Mouse (Mus musculus) forebrain, embryonic 10.5 days (tissue): ENCODE measurements around the gene Ewsr1. TPM values are rescaled to one million over a fixed set of nuclear protein-coding genes. Genes with fewer than 3 reads are reported as not detected.

Experiments
- DNase-seq: peaks from one replicate; pipeline ENCODE4 v3.0.0-alpha.2; 2017; ENCODE audit warnings: low spot score; ENCODE audit errors: extremely low spot score
- H3K27ac ChIP-seq: fragments of 300-500 bp; sonication (generic); 2 replicates; pipeline ENCODE4 v1.5.1; 2016; ENCODE audit warnings: mild to moderate bottlenecking
- H3K27me3 ChIP-seq: fragments of 300-500 bp; sonication (generic); 2 replicates; pipeline ENCODE4 v1.6.1; 2016; ENCODE audit warnings: mild to moderate bottlenecking; ENCODE audit not compliant: poor library complexity, severe bottlenecking
- H3K36me3 ChIP-seq: fragments of 300-500 bp; sonication (generic); replicated peaks from 2 replicates; pipeline ENCODE4 v1.6.1; 2016; ENCODE audit warnings: mild to moderate bottlenecking, moderate library complexity
- H3K4me1 ChIP-seq: fragments of 300-500 bp; sonication (generic); 2 replicates; pipeline ENCODE4 v1.6.1; 2016
- H3K4me3 ChIP-seq: fragments of 300-500 bp; sonication (generic); 2 replicates; pipeline ENCODE4 v1.5.1; 2016; ENCODE audit warnings: mild to moderate bottlenecking, moderate library complexity
- H3K9me3 ChIP-seq: fragments of 300-500 bp; sonication (generic); 2 replicates; pipeline ENCODE4 v1.6.1; 2016; ENCODE audit warnings: mild to moderate bottlenecking, moderate library complexity
- WGBS: fragments of 180-500 bp; shearing (Covaris S2); methylation state at CpG from one replicate; pipeline ENCODE4 v1.1.7; 2016; 5-methylcytosine and 5-hydroxymethylcytosine counted together
- polyA plus RNA-seq: library from polyadenylated mRNA; unstranded; fragments of >200 nt; fragmentation: Nextera tagmentation; extraction: Ambion mirVana; gene quantifications from 2 replicates; pipeline ENCODE4 v1.2.1, GENCODE M21; 2016

Ewsr1 gene
- polyA plus RNA-seq, 1 experiment from 2014 or later = 896 TPM

- H3K27me3 ChIP-seq = no peaks in the 10 kb centered on the region
- peaks cover 10% of the 10 kb centered on the region; the same call in 1 of the 2 replicates for H3K4me1 ChIP-seq
- DNase-seq = peak; percentile 86
- peak overlapping the region; percentile 40 for H3K27ac ChIP-seq
- H3K9me3 ChIP-seq = no peaks in the 10 kb centered on the region
- no peak overlapping the region for H3K4me3 ChIP-seq
- 29% methylated on average over 13 of the region's 13 CpGs for WGBS
- H3K36me3 ChIP-seq = peaks cover 20% of the 10 kb centered on the region
These were observed 16.0 kb upstream of the Ewsr1 start for GRCm38 (mm10) chr11:5114931-5115581.

- peaks cover 10% of the 10 kb centered on the region; the same call in 1 of the 2 replicates for H3K4me1 ChIP-seq
- peaks cover 23% of the 10 kb centered on the region for H3K36me3 ChIP-seq
- no peaks in the 10 kb centered on the region for H3K9me3 ChIP-seq
- no peak overlapping the region for H3K27ac ChIP-seq
- 87% methylated on average over 7 of the region's 7 CpGs for WGBS
- no peak for DNase-seq
- no peak overlapping the region for H3K4me3 ChIP-seq
- no peaks in the 10 kb centered on the region for H3K27me3 ChIP-seq
These were observed 14.6 kb upstream of the Ewsr1 start for GRCm38 (mm10) chr11:5113645-5114044.

- Histone ChIP-seq H3K9me3 (no peaks in the 10 kb centered on the region), H3K4me3 (no peak overlapping the region), H3K27ac (no peak overlapping the region), H3K4me1 (peaks cover 6% of the 10 kb centered on the region; the same call in 1 of the 2 replicates), H3K27me3 (no peaks in the 10 kb centered on the region), H3K36me3 (peaks cover 24% of the 10 kb centered on the region)
- 81% methylated on average over 8 of the region's 8 CpGs for WGBS
- no peak for DNase-seq
These were observed 10.4 kb upstream of the Ewsr1 start for GRCm38 (mm10) chr11:5109441-5109840.

- Histone ChIP-seq H3K4me1 (peaks cover 16% of the 10 kb centered on the region), H3K27ac (no peak overlapping the region), H3K36me3 (peaks cover 40% of the 10 kb centered on the region), H3K9me3 (no peaks in the 10 kb centered on the region), H3K27me3 (no peaks in the 10 kb centered on the region), H3K4me3 (no peak overlapping the region)
- no peak for DNase-seq
- WGBS = 97% methylated on average over 4 of the region's 4 CpGs
These were observed 5.0 kb upstream of the Ewsr1 start for GRCm38 (mm10) chr11:5103986-5104509.

- H3K36me3 ChIP-seq = peaks cover 40% of the 10 kb centered on the region
These were observed 3.3 kb upstream of the Ewsr1 start for GRCm38 (mm10) chr11:5102384-5102783.

GRCm38 (mm10) chr11:5101641-5102040 lies 2.6 kb upstream of the Ewsr1 start:
- no peak overlapping the region for H3K27ac ChIP-seq
- peaks cover 42% of the 10 kb centered on the region for H3K36me3 ChIP-seq
- DNase-seq = no peak
- WGBS = 82% methylated on average over 6 of the region's 6 CpGs
- H3K9me3 ChIP-seq = no peaks in the 10 kb centered on the region
- H3K27me3 ChIP-seq = no peaks in the 10 kb centered on the region
- peaks cover 26% of the 10 kb centered on the region for H3K4me1 ChIP-seq
- H3K4me3 ChIP-seq = 0 out of 2 replicates have a peak overlapping the region, but pooled peaks have one; percentile 80

More at GRCm38 (mm10) chr11:5102384-5102783, 3.3 kb upstream of the Ewsr1 start:
- H3K4me1 ChIP-seq = peaks cover 19% of the 10 kb centered on the region
- 92% methylated on average over 7 of the region's 7 CpGs for WGBS
- no peak overlapping the region for H3K4me3 ChIP-seq
- no peaks in the 10 kb centered on the region for H3K9me3 ChIP-seq
- no peaks in the 10 kb centered on the region for H3K27me3 ChIP-seq
- no peak overlapping the region for H3K27ac ChIP-seq
- no peak for DNase-seq

GRCm38 (mm10) chr11:5100801-5101200 lies 1.7 kb upstream of the Ewsr1 start:
- Histone ChIP-seq H3K9me3 (no peaks in the 10 kb centered on the region), H3K4me1 (peaks cover 35% of the 10 kb centered on the region), H3K36me3 (peaks cover 47% of the 10 kb centered on the region), H3K27me3 (no peaks in the 10 kb centered on the region), H3K4me3 (peak overlapping the region; percentile 80), H3K27ac (peak overlapping the region; percentile 99; the same call in 1 of the 2 replicates)
- WGBS = 67% methylated on average over 5 of the region's 5 CpGs
- DNase-seq = no peak

- H3K36me3 ChIP-seq = peaks cover 44% of the 10 kb centered on the region
- peak overlapping the region; percentile 99 for H3K27ac ChIP-seq
- H3K9me3 ChIP-seq = no peaks in the 10 kb centered on the region
- no peak for DNase-seq
- H3K4me3 ChIP-seq = peak overlapping the region; percentile 80
- H3K4me1 ChIP-seq = peaks cover 35% of the 10 kb centered on the region
- 3% methylated on average over 7 of the region's 7 CpGs for WGBS
- no peaks in the 10 kb centered on the region for H3K27me3 ChIP-seq
These were observed 1.2 kb upstream of the Ewsr1 start for GRCm38 (mm10) chr11:5100283-5100682.

GRCm38 (mm10) chr11:5099576-5100183 lies 614 bp upstream of the Ewsr1 start:
- Histone ChIP-seq H3K36me3 (peaks cover 41% of the 10 kb centered on the region), H3K4me1 (peaks cover 35% of the 10 kb centered on the region), H3K27ac (peak overlapping the region; percentile 99), H3K27me3 (no peaks in the 10 kb centered on the region), H3K4me3 (peak overlapping the region; percentile 80), H3K9me3 (no peaks in the 10 kb centered on the region)
- WGBS = under 1% methylated on average over 31 of the region's 31 CpGs
- DNase-seq = peak; percentile 90

GRCm38 (mm10) chr11:5098035-5098735 lies 881 bp downstream of the Ewsr1 start:
- under 1% methylated on average over 44 of the region's 44 CpGs for WGBS
- H3K9me3 ChIP-seq = no peaks in the 10 kb centered on the region
- peaks cover 39% of the 10 kb centered on the region for H3K36me3 ChIP-seq
- peak overlapping the region; percentile 99 for H3K27ac ChIP-seq
- H3K4me1 ChIP-seq = peaks cover 35% of the 10 kb centered on the region
- peak overlapping the region; percentile 80 for H3K4me3 ChIP-seq
- DNase-seq = no peak
- H3K27me3 ChIP-seq = no peaks in the 10 kb centered on the region

- H3K4me1 ChIP-seq = peaks cover 35% of the 10 kb centered on the region
- DNase-seq = no peak
- no peak overlapping the region for H3K27ac ChIP-seq
- no peaks in the 10 kb centered on the region for H3K9me3 ChIP-seq
- H3K27me3 ChIP-seq = no peaks in the 10 kb centered on the region
- peak overlapping the region; percentile 80 for H3K4me3 ChIP-seq
- H3K36me3 ChIP-seq = peaks cover 48% of the 10 kb centered on the region
- WGBS = 82% methylated on average over 8 of the region's 8 CpGs
These were observed 2.5 kb downstream of the Ewsr1 start for GRCm38 (mm10) chr11:5096480-5097020.

GRCm38 (mm10) chr11:5095877-5096276 lies 3.2 kb downstream of the Ewsr1 start:
- Histone ChIP-seq H3K4me1 (peaks cover 29% of the 10 kb centered on the region), H3K9me3 (no peaks in the 10 kb centered on the region), H3K27ac (no peak overlapping the region), H3K36me3 (peaks cover 52% of the 10 kb centered on the region), H3K27me3 (no peaks in the 10 kb centered on the region), H3K4me3 (peak overlapping the region; percentile 80; the same call in 1 of the 2 replicates)
- WGBS = 90% methylated on average over 5 of the region's 5 CpGs
- no peak for DNase-seq
